Mouse (Mus musculus) ES-E14 (cell line): ENCODE results near the gene Hip1r. TPM values are rescaled to one million over a fixed set of nuclear protein-coding genes. Genes with fewer than 3 reads are reported as not detected.

Source experiments
- DNase-seq: peaks from one replicate; pipeline ENCODE4 v3.0.0-alpha.2; 2013; ENCODE audit warnings: low read depth, low spot score
- H3K27ac ChIP-seq: 2 replicates; pipeline ENCODE4 v1.5.1; 2012; ENCODE audit warnings: low read depth, mild to moderate bottlenecking, low read length, moderate library complexity, mixed read lengths; ENCODE audit not compliant: poor library complexity, insufficient read depth, severe bottlenecking
- H3K36me3 ChIP-seq: 2 replicates; pipeline ENCODE4 v1.6.1; 2012; ENCODE audit warnings: mild to moderate bottlenecking, low read length, moderate library complexity, mixed read lengths; ENCODE audit not compliant: control insufficient read depth, poor library complexity, insufficient read depth, severe bottlenecking
- H3K4me1 ChIP-seq, 2 experiments: fragments of 150-350 bp in 1 of 2; sonication (generic) in 1 of 2; 2 replicates each; pipeline ENCODE4 v1.6.1; 2012; ENCODE audit warnings: low read length in 2 of 2, mild to moderate bottlenecking in 1 of 2, mixed read lengths in 1 of 2; ENCODE audit not compliant: control insufficient read depth in 2 of 2, insufficient read depth in 2 of 2, poor library complexity in 1 of 2
- H3K4me3 ChIP-seq, 2 experiments: fragments of 150-350 bp in 1 of 2; sonication (generic) in 1 of 2; 2 replicates each; pipeline ENCODE4 v1.5.1; 2012; ENCODE audit warnings: low read length in 2 of 2, low read depth in 1 of 2, mild to moderate bottlenecking in 1 of 2, mixed read lengths in 1 of 2; ENCODE audit not compliant: insufficient read depth in 1 of 2, poor library complexity in 1 of 2, severe bottlenecking in 1 of 2
- H3K9ac ChIP-seq: 2 replicates; pipeline ENCODE4 v1.6.1; 2012; ENCODE audit warnings: low read depth, mild to moderate bottlenecking, low read length, mixed read lengths; ENCODE audit not compliant: poor library complexity, insufficient read depth, severe bottlenecking
- H3K9me3 ChIP-seq: fragments of 150-350 bp; sonication (generic); 2 replicates; pipeline ENCODE4 v1.6.1; 2012; ENCODE audit warnings: low read depth, mild to moderate bottlenecking, low read length; ENCODE audit not compliant: control insufficient read depth, insufficient read depth
- CHD2 ChIP-seq: IDR thresholded peaks from 2 replicates; pipeline ENCODE4 v1.6.1; 2014; ENCODE audit warnings: mild to moderate bottlenecking, low read depth, low read length, inconsistent platforms
- HCFC1 ChIP-seq: IDR thresholded peaks from 2 replicates; pipeline ENCODE4 v1.6.1; 2012; ENCODE audit warnings: low read length, inconsistent platforms, borderline replicate concordance; ENCODE audit not compliant: insufficient read depth
- MAFK ChIP-seq: IDR thresholded peaks from 2 replicates; pipeline ENCODE4 v1.6.1; 2014; ENCODE audit warnings: mild to moderate bottlenecking, low read depth, low read length, inconsistent platforms; ENCODE audit not compliant: insufficient read depth
- ZC3H11A ChIP-seq: IDR thresholded peaks from 2 replicates; pipeline ENCODE4 v1.6.1; 2012; ENCODE audit warnings: low read depth, mild to moderate bottlenecking, inconsistent platforms, low read length, borderline replicate concordance
- ZNF384 ChIP-seq: IDR thresholded peaks from 2 replicates; pipeline ENCODE4 v1.6.1; 2012; ENCODE audit warnings: low read depth, low read length, inconsistent platforms
- in situ Hi-C, 2 experiments: fragments of 600-800 bp; cut with MboI; formaldehyde crosslinking; loops; one replicate each; pipeline ENCODE4 v1.15.1; 2025; ENCODE audit warnings: low sequenced_read_pairs in 2 of 2, inconsistent platforms in 1 of 2; ENCODE audit not compliant: unreplicated experiment in 2 of 2
- total RNA-seq: library from RNA; depleted of rRNA; stranded (reverse); fragments of 300-350 nt; gene quantifications from 2 replicates; pipeline ENCODE4 v1.2.3, GENCODE M21; 2012

The Hip1r gene
- total RNA-seq, 1 experiment: 9.7 TPM

DNA sequence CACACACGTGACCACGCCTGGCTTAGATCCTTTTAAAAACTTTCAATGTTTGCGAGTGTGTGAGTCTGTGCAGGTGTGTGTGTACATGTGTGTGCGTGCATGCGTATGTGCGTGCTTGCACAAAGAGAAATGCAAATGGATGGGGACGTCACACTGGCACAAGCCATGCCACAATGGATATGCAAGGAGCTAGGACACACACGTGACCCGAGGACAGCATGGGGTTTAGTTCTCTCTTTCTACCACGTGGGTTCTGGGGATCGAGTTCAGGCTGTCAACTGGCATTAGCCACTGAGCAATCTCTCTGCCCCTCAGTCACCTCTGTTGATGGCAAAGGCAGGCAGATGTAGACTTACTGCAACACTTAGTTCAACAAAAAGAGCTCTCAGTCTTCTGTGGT is 48.3 kb downstream of the Hip1r start:
- TF ChIP-seq MAFK (no peak), CHD2 (no peak), ZNF384 (no peak), HCFC1 (no peak), ZC3H11A (no peak)
- Histone ChIP-seq H3K9me3 (no peaks in the 10 kb centered on the region), H3K4me3 (no peak overlapping the region), H3K4me1 (peaks cover 0 to 3% of the 10 kb centered on the region in 2 experiments; a peak in 1 of 4 replicates), H3K36me3 (peaks cover 6% of the 10 kb centered on the region; the same call in 1 of the 2 replicates), H3K9ac (no peak overlapping the region), H3K27ac (no peak overlapping the region; the same call in 1 of the 2 replicates)
- in situ Hi-C loops: no loop called here
- DNase-seq: no peak

DNA sequence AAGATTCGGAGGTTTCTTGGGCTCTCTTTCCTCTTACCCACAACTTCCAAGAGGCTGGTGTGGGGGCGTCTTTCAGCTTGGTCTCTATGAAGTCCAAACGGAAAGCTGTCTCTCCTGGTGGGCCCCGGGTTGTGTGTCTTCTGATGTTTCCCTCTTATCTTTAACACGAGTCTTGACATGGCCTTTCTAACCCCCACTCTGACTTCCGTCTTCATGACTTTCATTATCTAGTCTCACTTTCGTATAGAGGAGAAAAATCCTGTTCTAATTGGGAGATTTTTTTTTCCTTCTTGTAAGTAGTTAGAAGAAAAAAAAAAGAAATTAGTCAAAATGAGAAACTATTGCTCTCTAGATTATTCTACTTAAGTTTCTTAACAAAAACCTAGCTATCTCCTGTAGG is 48.9 kb downstream of the Hip1r start:
- no peak for DNase-seq
- Histone ChIP-seq H3K9me3 (no peaks in the 10 kb centered on the region), H3K4me3 (no peak overlapping the region), H3K9ac (no peak overlapping the region), H3K27ac (no peak overlapping the region), H3K4me1 (peaks cover 0 to 3% of the 10 kb centered on the region in 2 experiments; a peak in 1 of 4 replicates), H3K36me3 (peaks cover 6% of the 10 kb centered on the region; the same call in 1 of the 2 replicates)
- in situ Hi-C loops: no loop called here
- TF ChIP-seq CHD2 (no peak), HCFC1 (no peak), ZNF384 (no peak), MAFK (no peak), ZC3H11A (no peak)

DNA sequence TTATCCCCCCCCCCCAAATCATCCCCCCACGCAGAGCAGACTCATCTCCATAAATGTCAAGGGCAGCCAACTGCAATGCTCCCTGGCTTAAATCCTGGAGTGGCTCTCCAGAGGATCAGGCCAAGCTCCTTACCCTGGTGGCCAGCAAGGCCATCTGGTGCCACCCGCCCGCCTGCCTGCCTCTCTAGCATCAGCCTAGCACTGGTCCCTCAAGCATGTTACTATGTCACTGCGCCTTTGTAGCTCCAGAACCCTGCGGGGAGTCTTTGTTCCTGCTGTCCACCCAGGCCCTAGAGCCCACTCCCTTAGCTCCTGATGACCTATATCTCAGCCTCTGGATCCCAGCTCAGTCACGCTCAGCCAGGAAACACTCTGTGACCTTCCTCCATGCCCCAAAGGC is 51.2 kb downstream of the Hip1r start:
- no peaks in the 10 kb centered on the region for H3K9me3 ChIP-seq
- peaks cover 9% of the 10 kb centered on the region; the same call in 1 of the 2 replicates for H3K36me3 ChIP-seq
- H3K27ac ChIP-seq: no peak overlapping the region
- peaks cover 0 to 5% of the 10 kb centered on the region in 2 experiments; a peak in 1 of 4 replicates for H3K4me1 ChIP-seq
- H3K4me3 ChIP-seq: no peak overlapping the region
- H3K9ac ChIP-seq: no peak overlapping the region
- in situ Hi-C loops: no loop called here
- DNase-seq: no peak
- TF ChIP-seq ZC3H11A (no peak), ZNF384 (no peak), MAFK (no peak), CHD2 (no peak), HCFC1 (no peak)

DNA sequence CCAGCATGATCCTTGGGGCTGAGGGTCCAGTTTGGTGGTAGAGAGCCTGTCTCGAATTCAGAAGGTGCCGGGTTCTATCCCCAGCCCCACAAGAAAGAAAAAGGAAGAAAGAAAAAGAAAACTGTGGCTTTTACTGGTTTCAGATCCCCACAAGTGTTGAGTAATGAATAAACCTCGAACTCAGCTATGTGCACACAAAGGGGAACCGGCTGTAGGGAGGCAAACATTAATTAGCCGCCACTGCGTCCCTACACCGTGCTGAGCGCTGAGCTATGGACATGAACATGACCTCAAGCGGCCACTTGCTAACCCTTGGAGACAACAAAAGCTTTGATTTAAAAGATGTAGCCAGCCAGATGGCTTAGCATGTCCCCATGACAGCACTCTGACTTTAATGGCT is 51.7 kb downstream of the Hip1r start:
- Histone ChIP-seq H3K27ac (no peak overlapping the region), H3K4me3 (no peak overlapping the region), H3K36me3 (peaks cover 9% of the 10 kb centered on the region; the same call in 1 of the 2 replicates), H3K9ac (no peak overlapping the region), H3K4me1 (peaks cover 0 to 5% of the 10 kb centered on the region in 2 experiments; a peak in 1 of 4 replicates), H3K9me3 (no peaks in the 10 kb centered on the region)
- TF ChIP-seq MAFK: no peak
- no peak for TF ChIP-seq HCFC1
- TF ChIP-seq ZNF384: no peak
- TF ChIP-seq CHD2: no peak
- TF ChIP-seq ZC3H11A: no peak
- in situ Hi-C loops: no loop called here
- DNase-seq: no peak
